Mouse (Mus musculus) liver, adult (tissue): ENCODE results near the gene Fam181b.

ENCODE experiments used
- GATA4 ChIP-seq: IDR thresholded peaks from 2 replicates; pipeline ENCODE4 v1.6.1; 2014; ENCODE audit warnings: mild to moderate bottlenecking, low read length; ENCODE audit not compliant: insufficient replicate concordance

The Fam181b gene

DNA sequence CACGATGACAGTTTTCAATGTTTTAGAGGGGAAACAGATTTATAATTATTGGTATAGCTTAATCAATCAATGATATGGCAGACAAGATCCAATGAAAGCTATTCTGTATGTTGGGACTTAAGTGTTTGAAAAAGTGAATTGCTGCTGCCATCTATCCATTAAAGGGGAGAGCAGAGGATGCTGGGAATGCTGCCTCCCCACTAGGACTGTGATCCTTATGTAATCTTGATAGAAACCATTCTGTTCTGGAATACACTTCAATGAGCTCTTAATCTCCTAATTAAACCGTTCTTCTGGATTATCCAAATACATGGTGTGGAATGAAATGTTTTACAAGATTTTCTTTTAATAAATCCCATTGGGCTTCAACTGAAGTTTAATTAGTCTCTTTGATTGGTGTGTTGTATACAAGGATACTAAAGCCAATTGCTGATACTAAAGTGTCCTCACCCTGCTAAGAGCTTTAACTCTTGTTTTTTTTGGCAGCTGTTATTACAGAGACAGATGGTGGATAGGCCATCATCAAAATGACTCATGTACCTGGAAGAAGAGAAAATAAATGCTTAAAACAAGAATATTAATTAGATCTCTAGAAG is 30.8 kb downstream of the Fam181b start:
- TF ChIP-seq GATA4: no peak

DNA sequence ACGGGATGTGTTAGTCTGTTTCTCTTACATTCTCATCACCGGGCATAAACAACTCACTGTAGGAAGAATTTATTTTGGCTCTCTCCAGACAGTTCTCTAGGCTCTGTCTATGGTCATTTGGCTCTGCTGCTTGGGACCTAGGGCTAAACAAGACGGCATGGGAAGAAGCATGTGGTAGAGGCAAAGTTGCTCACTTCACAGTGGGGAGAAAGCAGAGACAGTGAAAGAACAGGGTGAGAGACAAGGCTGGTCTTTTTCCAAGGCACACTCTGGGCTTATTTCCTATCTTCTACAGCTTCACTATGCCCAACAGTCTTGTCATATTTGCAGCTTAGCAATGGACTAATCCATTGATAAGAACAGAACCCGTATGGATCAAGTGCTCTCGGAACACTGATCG is 31.4 kb downstream of the Fam181b start:
- no peak for TF ChIP-seq GATA4

DNA sequence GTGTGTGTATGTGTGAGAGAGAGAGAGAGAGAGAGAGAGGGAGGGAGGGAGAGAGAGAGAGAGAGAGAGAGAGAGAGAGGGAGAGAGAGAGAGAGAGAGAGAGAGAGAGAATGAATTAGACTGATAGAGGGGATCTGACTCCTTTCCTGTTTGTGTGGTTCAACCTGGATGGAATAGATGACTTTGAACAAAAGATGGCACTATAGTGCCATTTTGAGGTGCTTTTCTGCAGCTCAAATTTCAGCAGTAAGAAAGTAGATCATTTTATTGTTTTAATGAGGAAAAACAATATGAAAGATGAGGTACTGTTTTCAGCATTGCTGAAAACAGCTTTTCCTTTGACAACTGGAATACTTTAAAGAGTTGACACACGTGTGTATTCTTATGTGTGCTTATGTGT is 37.9 kb downstream of the Fam181b start:
- no peak for TF ChIP-seq GATA4

DNA sequence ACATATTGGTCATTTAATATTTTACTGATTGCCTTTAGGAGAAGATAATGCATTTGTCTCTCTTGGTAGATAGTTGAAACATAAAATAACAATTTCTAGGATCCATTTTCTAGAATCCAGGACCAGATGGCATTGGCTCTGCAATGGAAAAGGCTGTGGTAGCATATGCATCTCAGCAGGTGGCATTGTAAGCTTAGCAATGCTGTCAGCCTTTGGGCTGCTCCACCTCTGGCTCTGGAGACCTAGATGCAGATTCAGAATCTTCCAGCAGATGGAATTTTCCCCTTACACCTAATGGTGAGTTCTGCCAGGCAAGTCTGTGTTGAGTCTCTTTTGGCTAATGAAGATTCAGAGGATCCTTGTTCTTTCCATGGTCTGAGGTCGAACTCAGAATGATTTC is 44.3 kb downstream of the Fam181b start:
- TF ChIP-seq GATA4: no peak
